Mouse (Mus musculus): Measurements from ENCODE around the gene Krt87.

DNA sequence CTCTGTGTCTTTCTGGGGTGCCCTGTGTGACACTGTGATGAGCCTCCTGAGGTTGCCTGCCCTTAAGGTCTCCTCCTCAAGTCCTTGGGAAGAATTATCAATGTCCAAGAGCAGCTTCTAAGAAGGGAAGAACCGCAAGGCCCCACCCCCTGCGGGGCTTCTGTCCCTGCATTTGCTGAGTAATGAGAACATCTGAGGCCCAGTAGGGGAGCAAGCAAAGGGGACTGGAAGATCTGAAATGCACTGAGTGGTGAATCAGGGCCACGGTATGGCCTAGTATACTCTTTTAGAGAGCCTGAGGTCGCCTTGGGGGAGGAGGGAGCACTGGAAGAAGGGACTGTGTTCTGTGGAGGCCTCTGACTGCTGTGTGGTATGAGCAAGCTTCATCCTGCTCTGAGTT, 43.5 kb upstream of the Krt87 start:
- TF ChIP-seq CTCF (conservative IDR thresholded peaks at IDR 0.05; ENCODE audit: low read length) (no peak), NANOG (IDR thresholded peaks at IDR 0.05; ENCODE audit: borderline replicate concordance, low read length) (no peak)
